Mouse (Mus musculus): Measurements from ENCODE around the gene Dlgap1. TPM values are rescaled to one million over a fixed set of nuclear protein-coding genes. Genes with fewer than 3 reads are reported as not detected.

Dlgap1 gene
- polyA plus RNA-seq, 1 experiment: 0.06 TPM

DNA sequence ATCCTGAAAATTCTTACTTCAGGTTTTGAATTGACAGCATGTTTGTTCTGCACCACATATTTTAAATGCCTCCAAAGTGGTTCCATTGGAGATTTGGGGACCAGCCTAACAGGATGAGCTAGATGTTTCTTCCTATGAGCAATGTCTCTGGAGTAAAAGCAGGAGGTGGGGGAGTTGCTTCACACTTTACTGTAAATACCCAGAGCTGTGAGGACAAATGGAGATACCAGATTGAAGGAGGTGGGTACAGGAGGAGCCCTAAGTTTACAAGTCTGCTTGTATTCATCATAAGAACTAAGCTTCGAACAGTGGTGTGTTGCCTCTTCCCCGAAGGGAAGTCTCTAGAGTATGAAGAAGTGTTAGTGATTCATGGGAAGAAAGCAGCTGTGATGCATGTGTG, 201.0 kb downstream of the Dlgap1 start:
- no peak for DNase-seq (ENCODE audit: low read depth in 1 of 2, low spot score in 2 of 2)
- no peaks in the 10 kb centered on the region for H3K27me3 ChIP-seq (ENCODE audit: control insufficient read depth, insufficient read depth, low read length)
- WGBS: 82% methylated on average over 2 of the region's 2 CpGs
- no peaks in the 10 kb centered on the region for H3K36me3 ChIP-seq (ENCODE audit: control insufficient read depth, insufficient read depth, low read length)
- TF ChIP-seq POLR2A (IDR thresholded peaks at IDR 0.05; ENCODE audit: low read depth, low read length): no peak
- no peak for TF ChIP-seq CTCF (IDR thresholded peaks at IDR 0.05; ENCODE audit: extremely low read depth, insufficient read depth, insufficient read length, insufficient replicate concordance)
- no peak overlapping the region for H3K27ac ChIP-seq (ENCODE audit: insufficient read depth, low read length)
- no peaks in the 10 kb centered on the region for H3K4me1 ChIP-seq (ENCODE audit: control insufficient read depth, insufficient read depth, insufficient read length)
- H3K4me3 ChIP-seq (ENCODE audit: extremely low read depth, insufficient read depth, insufficient read length): no peak overlapping the region

DNA sequence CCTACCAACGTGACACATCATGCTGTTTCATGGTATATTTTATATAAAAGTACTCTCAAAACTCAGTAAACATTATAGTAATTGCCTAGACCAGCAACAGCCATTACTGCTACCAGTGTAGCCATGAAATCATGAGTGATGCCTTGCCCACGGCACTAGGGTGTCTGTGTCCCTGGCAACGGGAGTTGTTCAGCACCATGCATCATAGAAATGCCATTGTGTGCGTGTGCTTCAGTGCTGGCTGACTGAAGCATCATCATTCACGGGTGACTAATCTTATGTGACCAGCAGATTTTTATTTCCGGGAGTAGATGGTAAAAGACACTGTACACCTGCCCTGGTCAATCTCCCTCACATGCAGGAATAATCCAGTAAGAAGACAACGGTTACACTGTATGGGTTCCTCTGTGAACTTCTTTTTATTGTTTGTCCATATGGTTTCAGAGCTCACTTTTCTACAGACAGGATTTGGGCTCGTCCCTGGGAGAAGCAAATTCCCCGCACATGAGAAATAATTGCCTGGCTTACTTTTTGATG, 203.7 kb downstream of the Dlgap1 start:
- Histone ChIP-seq H3K36me3 (ENCODE audit: control insufficient read depth, insufficient read depth, low read length) (no peaks in the 10 kb centered on the region), H3K27ac (ENCODE audit: insufficient read depth, low read length) (no peak overlapping the region), H3K27me3 (ENCODE audit: control insufficient read depth, insufficient read depth, low read length) (no peaks in the 10 kb centered on the region), H3K4me1 (ENCODE audit: control insufficient read depth, insufficient read depth, insufficient read length) (no peaks in the 10 kb centered on the region), H3K4me3 (ENCODE audit: extremely low read depth, insufficient read depth, insufficient read length) (no peak overlapping the region)
- TF ChIP-seq POLR2A (IDR thresholded peaks at IDR 0.05; ENCODE audit: low read depth, low read length) (no peak), CTCF (IDR thresholded peaks at IDR 0.05; ENCODE audit: extremely low read depth, insufficient read depth, insufficient read length, insufficient replicate concordance) (no peak)
- 89% methylated on average over 9 of the region's 9 CpGs for WGBS
- no peak for DNase-seq (ENCODE audit: low read depth in 1 of 2, low spot score in 2 of 2)

DNA sequence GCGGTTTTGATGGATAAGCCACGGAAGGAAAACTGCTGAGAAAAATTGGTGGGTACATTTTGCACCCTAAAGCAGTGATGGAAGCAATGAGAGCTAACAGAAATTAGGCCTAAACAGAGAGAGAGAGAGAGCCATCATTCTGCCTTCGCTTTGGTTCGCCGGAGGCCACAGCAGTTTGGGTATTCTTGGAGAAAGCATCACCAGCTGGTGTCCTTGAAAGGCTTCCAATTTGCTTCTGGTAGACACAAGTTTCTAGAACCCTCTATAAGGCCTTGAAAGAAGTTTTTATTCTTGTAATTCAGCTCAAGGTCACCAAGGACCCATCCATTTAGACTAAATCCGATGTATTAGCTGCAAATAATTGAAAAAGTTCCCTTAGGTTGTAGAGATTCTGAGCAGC, 205.0 kb downstream of the Dlgap1 start:
- no peaks in the 10 kb centered on the region for H3K27me3 ChIP-seq (ENCODE audit: control insufficient read depth, insufficient read depth, low read length)
- DNase-seq (ENCODE audit: low read depth in 1 of 2, low spot score in 2 of 2): no peak
- H3K4me3 ChIP-seq (ENCODE audit: extremely low read depth, insufficient read depth, insufficient read length): no peak overlapping the region
- TF ChIP-seq POLR2A (IDR thresholded peaks at IDR 0.05; ENCODE audit: low read depth, low read length): no peak
- TF ChIP-seq CTCF (IDR thresholded peaks at IDR 0.05; ENCODE audit: extremely low read depth, insufficient read depth, insufficient read length, insufficient replicate concordance): no peak
- H3K36me3 ChIP-seq (ENCODE audit: control insufficient read depth, insufficient read depth, low read length): no peaks in the 10 kb centered on the region
- no peaks in the 10 kb centered on the region for H3K4me1 ChIP-seq (ENCODE audit: control insufficient read depth, insufficient read depth, insufficient read length)
- WGBS: 84% methylated on average over 6 of the region's 6 CpGs
- no peak overlapping the region for H3K27ac ChIP-seq (ENCODE audit: insufficient read depth, low read length)

DNA sequence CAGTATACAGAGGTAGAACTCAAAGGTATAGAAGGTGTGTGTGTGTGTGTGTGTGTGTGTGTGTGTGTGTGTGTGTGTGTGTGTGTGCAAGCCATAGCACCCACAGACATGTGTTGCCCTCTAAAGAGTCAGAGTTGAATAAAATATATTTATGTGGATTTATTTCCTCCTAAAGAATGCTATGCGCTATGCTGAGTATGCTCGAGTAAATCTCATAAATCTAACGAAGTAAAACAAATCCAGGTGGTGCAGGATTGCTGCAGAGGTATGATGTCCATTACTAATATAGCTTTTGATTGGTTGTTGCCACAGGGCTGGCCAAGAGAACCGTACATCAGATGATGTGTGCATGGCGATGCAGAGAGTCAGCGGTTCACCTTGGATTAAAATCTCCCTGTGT, 222.4 kb downstream of the Dlgap1 start:
- no peak overlapping the region for H3K27ac ChIP-seq (ENCODE audit: insufficient read depth, low read length)
- H3K27me3 ChIP-seq (ENCODE audit: control insufficient read depth, insufficient read depth, low read length): no peaks in the 10 kb centered on the region
- TF ChIP-seq POLR2A (IDR thresholded peaks at IDR 0.05; ENCODE audit: low read depth, low read length) (no peak), CTCF (IDR thresholded peaks at IDR 0.05; ENCODE audit: extremely low read depth, insufficient read depth, insufficient read length, insufficient replicate concordance) (no peak)
- DNase-seq (ENCODE audit: low read depth in 1 of 2, low spot score in 2 of 2): no peak
- WGBS: 85% methylated on average over 6 of the region's 6 CpGs
- no peak overlapping the region for H3K4me3 ChIP-seq (ENCODE audit: extremely low read depth, insufficient read depth, insufficient read length)
- H3K36me3 ChIP-seq (ENCODE audit: control insufficient read depth, insufficient read depth, low read length): no peaks in the 10 kb centered on the region
- no peaks in the 10 kb centered on the region for H3K4me1 ChIP-seq (ENCODE audit: control insufficient read depth, insufficient read depth, insufficient read length)

DNA sequence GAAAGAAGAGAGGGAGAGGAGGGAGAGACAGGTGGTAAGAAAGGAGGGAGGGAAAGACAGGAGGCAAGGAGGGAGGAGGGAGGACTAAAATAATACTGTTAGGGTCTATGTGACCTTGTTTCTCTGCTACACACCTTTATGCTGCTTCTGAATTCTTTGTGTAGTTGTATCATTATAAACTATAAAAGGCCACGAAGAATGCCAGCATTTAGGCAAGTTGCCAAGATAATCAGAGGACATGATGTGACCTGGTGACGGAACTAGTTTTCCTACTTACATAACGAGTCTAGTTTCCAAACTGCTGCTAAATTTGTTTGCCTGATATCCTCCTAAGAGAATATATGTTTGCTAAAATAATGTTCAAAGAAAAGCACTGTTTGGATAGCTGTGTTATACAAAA, 254.0 kb downstream of the Dlgap1 start:
- no peak for DNase-seq (ENCODE audit: low read depth in 1 of 2, low spot score in 2 of 2)
- H3K4me1 ChIP-seq (ENCODE audit: control insufficient read depth, insufficient read depth, insufficient read length): no peaks in the 10 kb centered on the region
- no peak overlapping the region for H3K27ac ChIP-seq (ENCODE audit: insufficient read depth, low read length)
- no peaks in the 10 kb centered on the region for H3K27me3 ChIP-seq (ENCODE audit: control insufficient read depth, insufficient read depth, low read length)
- 72% methylated on average over 3 of the region's 3 CpGs for WGBS
- H3K36me3 ChIP-seq (ENCODE audit: control insufficient read depth, insufficient read depth, low read length): no peaks in the 10 kb centered on the region
- TF ChIP-seq POLR2A (IDR thresholded peaks at IDR 0.05; ENCODE audit: low read depth, low read length) (no peak), CTCF (IDR thresholded peaks at IDR 0.05; ENCODE audit: extremely low read depth, insufficient read depth, insufficient read length, insufficient replicate concordance) (no peak)
- no peak overlapping the region for H3K4me3 ChIP-seq (ENCODE audit: extremely low read depth, insufficient read depth, insufficient read length)

DNA sequence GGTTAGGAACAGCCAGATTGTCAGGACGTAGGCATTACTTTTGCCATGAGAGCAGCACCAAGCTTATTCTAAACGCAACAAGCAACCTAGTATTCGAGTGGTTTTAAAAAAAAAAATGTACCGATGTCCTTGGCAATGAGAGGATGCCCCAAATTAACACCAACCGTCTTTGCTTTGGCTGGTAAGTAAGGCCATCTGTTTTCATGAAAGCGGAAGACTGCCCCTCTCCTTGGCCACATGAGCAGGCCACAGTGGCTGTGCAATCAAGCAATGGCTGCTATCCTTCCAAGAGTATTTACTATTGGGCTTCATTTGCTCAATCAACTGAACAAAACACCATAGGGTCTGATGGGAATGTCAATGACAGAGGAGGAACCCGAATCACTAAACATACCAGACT, 278.5 kb downstream of the Dlgap1 start:
- DNase-seq (ENCODE audit: low read depth in 1 of 2, low spot score in 2 of 2): no peak
- Histone ChIP-seq H3K27me3 (ENCODE audit: control insufficient read depth, insufficient read depth, low read length) (no peaks in the 10 kb centered on the region), H3K27ac (ENCODE audit: insufficient read depth, low read length) (no peak overlapping the region), H3K36me3 (ENCODE audit: control insufficient read depth, insufficient read depth, low read length) (no peaks in the 10 kb centered on the region), H3K4me3 (ENCODE audit: extremely low read depth, insufficient read depth, insufficient read length) (no peak overlapping the region), H3K4me1 (ENCODE audit: control insufficient read depth, insufficient read depth, insufficient read length) (no peaks in the 10 kb centered on the region)
- TF ChIP-seq CTCF (IDR thresholded peaks at IDR 0.05; ENCODE audit: extremely low read depth, insufficient read depth, insufficient read length, insufficient replicate concordance): no peak
- no peak for TF ChIP-seq POLR2A (IDR thresholded peaks at IDR 0.05; ENCODE audit: low read depth, low read length)
- WGBS: 80% methylated on average over 7 of the region's 7 CpGs

DNA sequence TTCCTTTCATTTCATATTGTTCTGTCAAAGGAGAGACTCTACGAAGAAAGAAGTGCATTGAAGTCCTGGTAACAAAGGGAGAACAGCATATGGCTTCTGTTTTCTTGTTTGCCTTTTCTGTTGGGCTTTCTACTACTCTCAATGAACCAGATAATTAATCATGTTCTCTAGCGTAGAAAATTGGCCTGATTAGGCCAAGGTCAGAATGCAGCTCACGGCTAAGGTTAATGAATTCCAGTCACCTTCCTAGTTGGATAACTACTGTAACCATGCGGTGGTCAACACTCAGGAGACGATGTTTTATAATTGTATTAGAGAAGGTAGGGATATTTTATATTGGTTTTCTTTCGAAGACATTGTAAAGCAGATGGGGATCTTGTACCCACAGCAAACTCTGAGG, 279.4 kb downstream of the Dlgap1 start:
- TF ChIP-seq POLR2A (IDR thresholded peaks at IDR 0.05; ENCODE audit: low read depth, low read length): no peak
- no peak for TF ChIP-seq CTCF (IDR thresholded peaks at IDR 0.05; ENCODE audit: extremely low read depth, insufficient read depth, insufficient read length, insufficient replicate concordance)
- DNase-seq (ENCODE audit: low read depth in 1 of 2, low spot score in 2 of 2): no peak
- H3K36me3 ChIP-seq (ENCODE audit: control insufficient read depth, insufficient read depth, low read length): no peaks in the 10 kb centered on the region

More for the DNA sequence above, 279.4 kb downstream of the Dlgap1 start:
- no peaks in the 10 kb centered on the region for H3K27me3 ChIP-seq (ENCODE audit: control insufficient read depth, insufficient read depth, low read length)
- WGBS: 84% methylated on average over 6 of the region's 6 CpGs
- no peaks in the 10 kb centered on the region for H3K4me1 ChIP-seq (ENCODE audit: control insufficient read depth, insufficient read depth, insufficient read length)
- H3K4me3 ChIP-seq (ENCODE audit: extremely low read depth, insufficient read depth, insufficient read length): no peak overlapping the region
- H3K27ac ChIP-seq (ENCODE audit: insufficient read depth, low read length): no peak overlapping the region

All from spleen, adult 2 months (tissue).